Mouse (Mus musculus): ENCODE results near the gene Ppard.
A peak's percentile ranks its signal among the peaks of the same experiment; 100 is the strongest.

DNA sequence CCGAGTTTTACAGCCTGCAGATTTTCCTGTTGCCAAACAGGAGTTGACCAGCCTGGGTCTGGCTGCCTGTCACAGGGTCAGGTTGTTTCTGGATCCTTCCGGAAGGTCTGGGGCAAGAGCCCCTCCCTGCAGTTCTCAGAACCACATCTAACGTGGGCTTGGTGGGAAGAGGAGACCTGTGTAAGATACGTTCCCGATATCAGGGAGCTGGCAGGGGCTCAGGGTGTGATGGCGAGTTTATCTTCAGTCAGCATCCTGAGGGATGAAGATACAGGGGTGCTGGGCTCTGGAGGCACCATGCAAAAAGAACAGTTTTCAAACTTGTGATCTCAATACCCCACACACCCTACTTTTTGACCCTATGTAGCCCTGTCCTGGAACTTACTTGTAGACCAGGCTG is 5.4 kb downstream of the Ppard start:
- peak; percentile 37; the same call in 1 of the 3 replicates for TF ChIP-seq TAL1 (IDR thresholded peaks at IDR 0.05; ENCODE audit: low read length)
- no peak for TF ChIP-seq GATA1 (IDR thresholded peaks at IDR 0.05; ENCODE audit: low read length)

Data from erythroblast, embryonic 14.5 days (primary cell).